Mouse (Mus musculus): Measurements from ENCODE around the gene Zzef1.

DNA sequence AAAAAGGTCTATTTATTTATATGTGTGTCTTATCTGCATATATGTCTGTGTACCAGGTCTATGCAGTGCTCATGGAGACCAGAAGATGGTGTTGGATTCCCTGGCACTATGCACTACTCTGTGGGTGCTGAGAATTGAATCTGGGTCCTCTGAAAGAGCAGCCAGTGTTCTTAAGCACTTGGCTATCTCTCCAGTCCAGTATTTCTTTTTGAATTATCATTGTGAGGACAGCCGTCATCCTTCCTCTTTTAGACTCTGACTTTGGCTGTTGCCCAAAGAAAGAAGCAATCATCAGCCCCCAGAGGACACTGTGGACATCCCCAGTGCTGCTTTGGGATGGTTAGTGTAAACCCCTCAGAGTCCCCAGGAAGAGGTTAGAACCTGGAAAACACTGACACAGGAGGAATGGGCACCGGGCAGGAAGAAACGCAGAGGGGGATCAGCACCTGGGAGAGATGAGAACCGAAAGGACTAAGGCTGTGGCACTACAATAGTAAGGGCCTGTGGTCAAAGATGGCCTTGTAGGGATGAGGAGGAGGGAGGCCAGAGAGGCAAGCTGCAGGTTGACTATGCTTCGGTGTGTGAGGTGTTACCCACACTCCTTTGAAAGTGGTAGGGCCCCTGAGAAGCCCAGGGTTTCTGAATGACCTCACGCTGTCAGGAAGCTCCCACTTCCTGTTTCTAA lies 150.0 kb downstream of the Zzef1 start:
- no peak for TF ChIP-seq CTCF (IDR thresholded peaks at IDR 0.05; ENCODE audit: control insufficient read depth, insufficient read depth, insufficient read length)
- no peak for TF ChIP-seq USF1 (IDR thresholded peaks at IDR 0.05; ENCODE audit: low read depth)

Measured in C2C12 (cell line).